Mouse (Mus musculus) limb, embryonic 12.5 days (tissue): ENCODE results near the gene 2310033P09Rik. TPM values are rescaled to one million over a fixed set of nuclear protein-coding genes. Genes with fewer than 3 reads are reported as not detected.

ENCODE experiments used
- ATAC-seq: fragments of 200-750 bp; cut with Nextera tagmentation; 2 replicates; pipeline ENCODE4 v1.8.0; 2017; ENCODE audit warnings: low read depth, moderate TSS enrichment; ENCODE audit not compliant: insufficient number of reproducible peaks, insufficient read depth, low FRiP score, low TSS enrichment
- H3K27ac ChIP-seq: fragments of 300-500 bp; sonication (generic); 2 replicates; pipeline ENCODE4 v1.5.1; 2016; ENCODE audit warnings: mild to moderate bottlenecking, moderate library complexity
- H3K27me3 ChIP-seq: fragments of 300-500 bp; sonication (generic); 2 replicates; pipeline ENCODE4 v1.6.1; 2016; ENCODE audit warnings: mild to moderate bottlenecking, moderate library complexity
- H3K36me3 ChIP-seq: fragments of 300-500 bp; sonication (generic); 2 replicates; pipeline ENCODE4 v1.6.1; 2016; ENCODE audit warnings: mild to moderate bottlenecking, moderate library complexity
- H3K4me1 ChIP-seq: fragments of 300-500 bp; sonication (generic); replicated peaks from 2 replicates; pipeline ENCODE4 v1.6.1; 2016
- H3K4me2 ChIP-seq: fragments of 300-500 bp; sonication (generic); 2 replicates; pipeline ENCODE4 v1.6.1; 2016; ENCODE audit warnings: mild to moderate bottlenecking, moderate library complexity
- H3K4me3 ChIP-seq: fragments of 300-500 bp; sonication (generic); replicated peaks from 2 replicates; pipeline ENCODE4 v1.5.1; 2016; ENCODE audit warnings: mild to moderate bottlenecking
- H3K9ac ChIP-seq: fragments of 300-500 bp; sonication (generic); replicated peaks from 2 replicates; pipeline ENCODE4 v1.6.1; 2016; ENCODE audit warnings: mild to moderate bottlenecking, moderate library complexity
- H3K9me3 ChIP-seq: fragments of 300-500 bp; sonication (generic); 2 replicates; pipeline ENCODE4 v1.6.1; 2016; ENCODE audit warnings: mild to moderate bottlenecking, moderate library complexity
- WGBS: fragments of 180-500 bp; shearing (Covaris S2); methylation state at CpG from one replicate; pipeline ENCODE4 v1.1.7; 2016; 5-methylcytosine and 5-hydroxymethylcytosine counted together
- polyA plus RNA-seq: library from polyadenylated mRNA; unstranded; fragments of >200 nt; fragmentation: Nextera tagmentation; extraction: Ambion mirVana; gene quantifications from 2 replicates; pipeline ENCODE4 v1.2.1, GENCODE M21; 2016

2310033P09Rik gene
- polyA plus RNA-seq, 1 experiment from 2014 or later: 36.9 TPM

DNA sequence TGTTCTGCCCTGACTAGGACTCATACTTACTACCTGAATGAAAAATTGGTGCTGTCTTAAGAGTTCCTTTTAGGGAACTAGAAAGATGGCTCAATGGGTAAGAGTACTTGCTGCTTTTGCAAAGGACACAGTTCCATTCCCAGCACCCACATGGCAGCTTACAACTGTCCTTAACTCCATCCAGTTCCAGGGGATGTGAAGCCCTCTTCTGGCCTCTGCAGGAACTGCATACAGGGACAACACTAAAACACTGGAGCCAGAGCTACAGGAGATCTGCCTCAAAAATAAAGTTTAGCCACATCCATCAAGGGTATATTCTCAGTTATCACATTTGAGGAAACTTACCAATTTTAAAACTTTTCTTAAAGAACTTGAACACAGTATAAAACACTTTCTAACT is 10.9 kb downstream of the 2310033P09Rik start:
- ATAC-seq: no peak
- Histone ChIP-seq H3K36me3 (peaks cover 74% of the 10 kb centered on the region), H3K27me3 (no peaks in the 10 kb centered on the region), H3K4me1 (peaks cover 8% of the 10 kb centered on the region; the same call in 1 of the 2 replicates), H3K4me3 (no peak overlapping the region), H3K9ac (no peak overlapping the region), H3K4me2 (no peak overlapping the region), H3K27ac (no peak overlapping the region), H3K9me3 (no peaks in the 10 kb centered on the region)

GRCm38 (mm10) chr11:59221604-59222003 is 13.5 kb downstream of the 2310033P09Rik start:
- H3K9ac ChIP-seq: no peak overlapping the region
- peaks cover 28% of the 10 kb centered on the region for H3K4me1 ChIP-seq
- ATAC-seq: no peak
- no peaks in the 10 kb centered on the region for H3K27me3 ChIP-seq
- H3K27ac ChIP-seq: no peak overlapping the region
- peaks cover 53% of the 10 kb centered on the region for H3K36me3 ChIP-seq
- no peaks in the 10 kb centered on the region for H3K9me3 ChIP-seq
- H3K4me3 ChIP-seq: no peak overlapping the region
- H3K4me2 ChIP-seq: no peak overlapping the region

- H3K9ac ChIP-seq: no peak overlapping the region
- peaks cover 33% of the 10 kb centered on the region for H3K4me1 ChIP-seq
- no peak for ATAC-seq
- H3K36me3 ChIP-seq: peaks cover 49% of the 10 kb centered on the region
- WGBS: 89% methylated on average over 4 of the region's 4 CpGs
- H3K4me2 ChIP-seq: no peak overlapping the region
- no peak overlapping the region for H3K4me3 ChIP-seq
- H3K27me3 ChIP-seq: no peaks in the 10 kb centered on the region
- H3K9me3 ChIP-seq: no peaks in the 10 kb centered on the region
- H3K27ac ChIP-seq: no peak overlapping the region
Measured at GRCm38 (mm10) chr11:59222306-59222705, 14.2 kb downstream of the 2310033P09Rik start.

DNA sequence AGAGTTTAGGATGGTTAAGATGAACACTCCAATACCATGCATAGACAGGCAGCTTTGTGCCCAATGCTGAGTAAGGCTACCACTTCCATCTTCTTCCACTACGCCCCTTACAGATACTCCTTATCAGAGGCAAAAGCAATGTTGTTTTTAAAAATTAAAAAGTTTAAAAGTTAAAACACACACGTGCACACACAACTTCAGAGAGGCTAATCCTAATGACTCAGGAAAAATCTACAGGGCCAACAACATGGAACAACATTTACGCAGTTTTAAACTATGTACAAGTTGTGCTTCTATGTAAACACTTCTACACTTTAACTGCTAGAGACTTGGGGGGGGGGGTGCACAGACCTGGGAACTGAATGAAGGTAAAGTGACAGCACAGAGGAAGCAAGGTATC is 15.9 kb downstream of the 2310033P09Rik start:
- Histone ChIP-seq H3K27me3 (no peaks in the 10 kb centered on the region), H3K4me2 (no peak overlapping the region), H3K4me3 (no peak overlapping the region), H3K36me3 (peaks cover 33% of the 10 kb centered on the region), H3K4me1 (peaks cover 39% of the 10 kb centered on the region), H3K9ac (no peak overlapping the region), H3K9me3 (no peaks in the 10 kb centered on the region), H3K27ac (no peak overlapping the region)
- WGBS: 94% methylated on average over 3 of the region's 3 CpGs
- no peak for ATAC-seq

- Histone ChIP-seq H3K27ac (no peak overlapping the region), H3K4me3 (no peak overlapping the region), H3K4me1 (peaks cover 39% of the 10 kb centered on the region), H3K4me2 (no peak overlapping the region), H3K9ac (no peak overlapping the region), H3K36me3 (peaks cover 29% of the 10 kb centered on the region), H3K9me3 (no peaks in the 10 kb centered on the region), H3K27me3 (no peaks in the 10 kb centered on the region)
- no peak for ATAC-seq
- WGBS: 74% methylated on average over 2 of the region's 2 CpGs
Measured at GRCm38 (mm10) chr11:59224470-59224869, 16.3 kb downstream of the 2310033P09Rik start.

DNA sequence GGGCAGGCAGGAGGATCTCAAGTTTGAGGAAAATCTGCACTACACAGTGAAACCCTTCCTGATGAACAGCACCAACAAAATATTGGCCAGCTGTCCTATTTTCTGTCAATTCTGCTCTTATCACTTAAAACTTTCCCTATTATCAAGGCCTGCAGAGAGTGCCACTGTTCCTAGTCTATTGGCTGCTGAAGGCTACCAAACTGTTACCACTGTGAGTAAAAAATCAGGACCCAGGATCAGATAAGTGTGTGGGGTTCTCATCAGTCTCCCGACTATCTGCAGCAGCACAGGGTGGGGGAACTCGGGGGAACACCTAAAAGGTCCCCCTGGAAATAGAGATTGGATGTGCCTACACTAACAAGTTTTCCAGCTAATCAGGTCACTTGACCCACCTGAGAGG is 17.0 kb downstream of the 2310033P09Rik start:
- ATAC-seq: no peak
- Histone ChIP-seq H3K9ac (0 out of 2 replicates have a peak overlapping the region, but pooled peaks have one; percentile 27), H3K27me3 (no peaks in the 10 kb centered on the region), H3K4me3 (no peak overlapping the region; the same call in 1 of the 2 replicates), H3K36me3 (peaks cover 23% of the 10 kb centered on the region), H3K4me2 (peak overlapping the region; percentile 81), H3K4me1 (peaks cover 39% of the 10 kb centered on the region), H3K27ac (no peak overlapping the region), H3K9me3 (no peaks in the 10 kb centered on the region)
- WGBS: 85% methylated on average over 2 of the region's 2 CpGs

- peak overlapping the region; percentile 99 for H3K9ac ChIP-seq
- H3K36me3 ChIP-seq: peaks cover 15% of the 10 kb centered on the region
- H3K27ac ChIP-seq: no peak overlapping the region
- no peak for ATAC-seq
- peak overlapping the region; percentile 99 for H3K4me3 ChIP-seq
- peaks cover 39% of the 10 kb centered on the region for H3K4me1 ChIP-seq
- WGBS: 77% methylated on average over 3 of the region's 3 CpGs
- no peaks in the 10 kb centered on the region for H3K27me3 ChIP-seq
- no peaks in the 10 kb centered on the region for H3K9me3 ChIP-seq
- peak overlapping the region; percentile 81 for H3K4me2 ChIP-seq
Measured at GRCm38 (mm10) chr11:59226251-59226650, 18.1 kb downstream of the 2310033P09Rik start.

DNA sequence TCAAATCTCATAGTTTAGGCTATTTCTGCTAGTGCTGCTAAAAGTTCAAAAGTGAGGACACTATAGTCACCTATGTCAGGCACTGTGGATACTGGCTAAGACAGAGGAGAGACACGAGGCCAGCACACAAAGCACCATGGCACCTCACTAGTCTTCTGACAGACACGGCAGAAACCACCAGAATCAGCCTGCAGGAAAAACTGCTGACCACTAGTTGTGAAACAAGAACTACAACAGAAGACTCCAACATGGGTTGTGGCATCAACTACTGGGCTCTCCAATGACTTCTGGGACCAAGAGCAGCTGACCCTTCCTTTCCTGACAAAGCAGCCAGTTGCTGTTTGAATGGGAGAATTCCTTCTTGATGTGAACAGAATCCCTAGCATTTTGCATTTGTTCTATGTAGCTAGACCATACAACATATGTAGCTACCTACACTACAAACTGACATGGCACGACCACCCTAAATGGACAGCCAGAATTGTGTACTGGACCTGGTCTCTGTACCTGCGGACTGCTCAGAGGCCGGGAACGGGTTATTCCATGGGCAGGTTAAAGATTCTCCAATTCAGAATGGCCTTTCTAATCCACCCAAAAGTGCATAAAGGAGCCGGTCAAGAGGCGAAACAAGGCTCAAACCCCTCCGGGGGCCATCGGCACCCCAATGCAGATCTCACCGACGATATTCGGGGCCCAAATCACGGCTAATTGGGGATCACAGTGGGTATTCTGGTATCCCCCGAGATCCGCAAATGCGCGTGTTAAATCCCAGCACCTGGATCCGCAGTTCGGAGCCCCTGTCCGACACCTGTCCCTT is 18.9 kb downstream of the 2310033P09Rik start:
- Histone ChIP-seq H3K27ac (peak overlapping the region; percentile 97), H3K27me3 (no peaks in the 10 kb centered on the region), H3K36me3 (peaks cover 15% of the 10 kb centered on the region), H3K9me3 (no peaks in the 10 kb centered on the region), H3K4me2 (peak overlapping the region; percentile 81), H3K4me3 (peak overlapping the region; percentile 99), H3K4me1 (peaks cover 39% of the 10 kb centered on the region), H3K9ac (peak overlapping the region; percentile 99)
- WGBS: 5% methylated on average over 21 of the region's 21 CpGs
- no peak for ATAC-seq

- Histone ChIP-seq H3K9me3 (no peaks in the 10 kb centered on the region), H3K27ac (peak overlapping the region; percentile 97), H3K4me1 (peaks cover 39% of the 10 kb centered on the region), H3K36me3 (peaks cover 14% of the 10 kb centered on the region), H3K4me2 (peak overlapping the region; percentile 81), H3K27me3 (no peaks in the 10 kb centered on the region), H3K9ac (peak overlapping the region; percentile 99), H3K4me3 (peak overlapping the region; percentile 99)
- under 1% methylated on average over 47 of the region's 51 CpGs for WGBS
- peak; percentile 71 for ATAC-seq
Measured at GRCm38 (mm10) chr11:59227604-59228121, 19.5 kb downstream of the 2310033P09Rik start.

- ATAC-seq: peak; percentile 94
- peak within 1 kb of the TSS; percentile 99 for H3K9ac ChIP-seq
- no peaks in the 10 kb centered on the region for H3K9me3 ChIP-seq
- 5% methylated on average over 59 of the region's 59 CpGs for WGBS
- peaks cover 3% of the 10 kb centered on the region; the same call in 1 of the 2 replicates for H3K27me3 ChIP-seq
- H3K4me2 ChIP-seq: peak within 1 kb of the TSS; percentile 81
- peak within 1 kb of the TSS; percentile 99 for H3K4me3 ChIP-seq
- peaks cover 38% of the 10 kb centered on the region for H3K4me1 ChIP-seq
- H3K27ac ChIP-seq: peak within 1 kb of the TSS; percentile 97
- H3K36me3 ChIP-seq: peaks cover 9% of the 10 kb centered on the region
Measured at GRCm38 (mm10) chr11:59228122-59228953, 20.2 kb downstream of the 2310033P09Rik start, which contains the start of gene Arf1. TSS of gene Arf1 (minus strand) at chr11:59228270.
